Mouse (Mus musculus) ES-E14 (cell line): ENCODE measurements around the gene Arl4c.

Experiments
- CHD2 ChIP-seq: IDR thresholded peaks from 2 replicates; pipeline ENCODE4 v1.6.1; 2014; ENCODE audit warnings: mild to moderate bottlenecking, low read depth, low read length, inconsistent platforms
- HCFC1 ChIP-seq: IDR thresholded peaks from 2 replicates; pipeline ENCODE4 v1.6.1; 2012; ENCODE audit warnings: low read length, inconsistent platforms, borderline replicate concordance; ENCODE audit not compliant: insufficient read depth
- MAFK ChIP-seq: IDR thresholded peaks from 2 replicates; pipeline ENCODE4 v1.6.1; 2014; ENCODE audit warnings: mild to moderate bottlenecking, low read depth, low read length, inconsistent platforms; ENCODE audit not compliant: insufficient read depth
- ZC3H11A ChIP-seq: IDR thresholded peaks from 2 replicates; pipeline ENCODE4 v1.6.1; 2012; ENCODE audit warnings: low read depth, mild to moderate bottlenecking, inconsistent platforms, low read length, borderline replicate concordance
- ZNF384 ChIP-seq: IDR thresholded peaks from 2 replicates; pipeline ENCODE4 v1.6.1; 2012; ENCODE audit warnings: low read depth, low read length, inconsistent platforms

DNA sequence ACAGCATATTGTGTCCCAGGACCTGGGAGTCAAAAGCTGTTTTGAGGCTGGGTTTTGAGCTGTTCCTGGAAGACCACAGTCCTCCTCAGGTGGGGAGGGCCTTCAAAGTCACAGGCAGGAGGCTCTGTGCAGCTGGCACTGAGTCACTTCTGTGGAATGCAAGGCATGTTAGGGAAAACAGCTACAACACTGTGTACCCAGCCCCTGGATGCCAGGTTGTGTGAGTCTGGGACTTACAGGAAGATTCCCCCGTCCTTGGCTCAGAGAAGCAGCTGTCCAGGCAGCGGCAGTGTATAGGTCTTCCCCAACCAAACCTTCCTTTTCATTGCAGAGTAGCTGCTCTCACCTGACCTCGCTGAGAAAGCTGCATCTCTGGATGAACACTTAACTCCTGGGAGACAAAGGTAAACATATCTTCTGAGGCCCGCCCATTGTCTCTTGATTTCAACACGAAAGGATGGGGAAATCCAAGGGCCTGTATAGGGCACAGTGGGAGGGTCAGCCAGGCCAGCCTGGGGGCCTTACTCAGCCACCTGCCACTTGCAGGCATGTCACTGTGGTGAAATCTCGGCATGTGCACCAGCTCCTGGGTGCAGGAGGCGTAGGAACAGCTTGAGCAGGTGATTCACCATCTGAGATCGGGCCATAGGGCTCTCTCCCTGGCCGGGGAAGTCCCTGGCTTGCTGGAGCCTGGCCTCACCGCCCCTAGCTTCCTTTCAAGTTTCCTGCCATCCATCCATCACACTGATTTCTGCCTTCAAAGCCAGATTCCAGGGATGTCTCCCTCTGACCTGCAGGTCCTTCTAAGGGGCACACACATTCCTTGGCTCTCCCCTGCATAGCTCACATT is 62.4 kb downstream of the Arl4c start:
- no peak for TF ChIP-seq ZNF384
- TF ChIP-seq CHD2 = no peak
- no peak for TF ChIP-seq MAFK
- no peak for TF ChIP-seq ZC3H11A
- no peak for TF ChIP-seq HCFC1
